Mouse (Mus musculus): Measurements from ENCODE around the gene Foxo6. TPM values are rescaled to one million over a fixed set of nuclear protein-coding genes. Genes with fewer than 3 reads are reported as not detected.

Gene Foxo6
- polyA plus RNA-seq, 2 experiments from 2014 or later, result not detected

- ATAC-seq, result no peak
Observed at GRCm38 (mm10) chr4:120283141-120283540, 4.0 kb downstream of the Foxo6 start.

GRCm38 (mm10) chr4:120282568-120283091, 4.5 kb downstream of the Foxo6 start:
- peak; percentile 45 for ATAC-seq

GRCm38 (mm10) chr4:120281011-120281410, 6.1 kb downstream of the Foxo6 start:
- no peak for ATAC-seq

- ATAC-seq, result no peak
Observed at GRCm38 (mm10) chr4:120280432-120280831, 6.7 kb downstream of the Foxo6 start.

- no peak for ATAC-seq
Observed at GRCm38 (mm10) chr4:120277255-120277928, 9.8 kb downstream of the Foxo6 start.

- no peak for ATAC-seq
Observed at GRCm38 (mm10) chr4:120275487-120275886, 11.7 kb downstream of the Foxo6 start.

- ATAC-seq, result no peak
Observed at GRCm38 (mm10) chr4:120273594-120273993, 13.6 kb downstream of the Foxo6 start.

- ATAC-seq, result no peak
Observed at GRCm38 (mm10) chr4:120271886-120272580, 15.1 kb downstream of the Foxo6 start.

GRCm38 (mm10) chr4:120271208-120271607, 15.9 kb downstream of the Foxo6 start:
- no peak for ATAC-seq

- ATAC-seq, result no peak
Observed at GRCm38 (mm10) chr4:120270937-120271199, 16.3 kb downstream of the Foxo6 start.

GRCm38 (mm10) chr4:120270148-120270936, 16.8 kb downstream of the Foxo6 start:
- no peak for ATAC-seq

- ATAC-seq, result no peak
Observed at GRCm38 (mm10) chr4:120269426-120269825, 17.7 kb downstream of the Foxo6 start.

- ATAC-seq, result no peak
Observed at GRCm38 (mm10) chr4:120268214-120269061, 18.7 kb downstream of the Foxo6 start.

- ATAC-seq, result no peak
Observed at GRCm38 (mm10) chr4:120267683-120268082, 19.5 kb downstream of the Foxo6 start.

- no peak for ATAC-seq
Observed at GRCm38 (mm10) chr4:120267136-120267535, 20.0 kb downstream of the Foxo6 start.

- ATAC-seq, result no peak
Observed at GRCm38 (mm10) chr4:120264105-120264504, 23.0 kb downstream of the Foxo6 start.

- no peak for ATAC-seq
Observed at GRCm38 (mm10) chr4:120262726-120263125, 24.4 kb downstream of the Foxo6 start.

- ATAC-seq, result no peak
Observed at GRCm38 (mm10) chr4:120262206-120262605, 24.9 kb downstream of the Foxo6 start.

GRCm38 (mm10) chr4:120259356-120260181, 27.6 kb downstream of the Foxo6 start:
- no peak for ATAC-seq

GRCm38 (mm10) chr4:120248800-120249261, 38.3 kb downstream of the Foxo6 start:
- ATAC-seq, result no peak

- no peak for ATAC-seq
Observed at GRCm38 (mm10) chr4:120247412-120247811, 39.7 kb downstream of the Foxo6 start.
